Mouse (Mus musculus): ENCODE measurements around the gene Arsk. TPM values are rescaled to one million over a fixed set of nuclear protein-coding genes. Genes with fewer than 3 reads are reported as not detected.
A peak's percentile ranks its signal among the peaks of the same experiment; 100 is the strongest.

The Arsk gene
- total RNA-seq, 1 experiment from 2014 or later, result 20.1 TPM

DNA sequence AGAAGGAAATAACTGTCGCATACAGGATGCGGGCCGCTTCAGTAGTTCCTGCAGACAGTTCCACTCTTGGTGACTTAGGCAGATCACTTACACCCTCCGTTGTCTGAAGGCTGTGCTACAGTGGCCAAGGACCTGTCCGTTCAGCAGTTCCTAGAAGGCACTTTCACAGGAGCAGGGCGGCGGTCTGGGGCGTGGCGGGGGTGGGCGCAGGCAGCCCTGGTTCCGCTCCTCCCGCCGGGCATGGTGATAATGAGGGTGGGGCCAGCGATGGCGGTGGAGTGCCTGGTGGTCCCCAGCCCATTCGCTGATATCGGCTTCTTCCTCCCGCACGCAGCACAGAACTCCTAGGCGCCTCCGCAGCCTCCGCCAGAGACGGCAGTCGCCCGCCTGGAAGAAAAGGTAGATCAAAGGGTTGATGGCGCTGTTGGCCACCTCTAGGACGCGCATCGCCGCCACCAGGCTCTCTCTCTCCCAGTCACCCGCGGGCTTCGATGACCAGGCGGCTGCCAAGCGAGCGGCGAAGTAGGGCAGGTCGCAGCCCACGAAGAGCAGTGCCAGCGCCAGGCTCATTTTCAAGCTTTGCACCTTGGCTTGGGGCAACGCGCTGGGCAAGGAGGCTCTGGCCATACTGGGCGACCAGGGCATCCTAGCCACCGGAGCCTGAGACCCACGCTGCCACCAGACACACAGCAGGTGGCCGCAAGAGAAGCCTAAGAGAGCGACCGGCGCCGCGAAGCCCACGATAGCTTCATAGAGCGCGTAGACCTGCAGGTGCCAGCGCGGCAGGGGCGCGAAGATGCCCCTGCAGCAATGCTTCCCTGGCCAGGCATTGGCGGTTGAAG, 42.8 kb downstream of the Arsk start:
- peak; percentile 47; the same call in 1 of the 2 replicates for ATAC-seq (ENCODE audit: extremely low read depth, insufficient number of reproducible peaks, low FRiP score, poor library complexity, severe bottlenecking)

DNA sequence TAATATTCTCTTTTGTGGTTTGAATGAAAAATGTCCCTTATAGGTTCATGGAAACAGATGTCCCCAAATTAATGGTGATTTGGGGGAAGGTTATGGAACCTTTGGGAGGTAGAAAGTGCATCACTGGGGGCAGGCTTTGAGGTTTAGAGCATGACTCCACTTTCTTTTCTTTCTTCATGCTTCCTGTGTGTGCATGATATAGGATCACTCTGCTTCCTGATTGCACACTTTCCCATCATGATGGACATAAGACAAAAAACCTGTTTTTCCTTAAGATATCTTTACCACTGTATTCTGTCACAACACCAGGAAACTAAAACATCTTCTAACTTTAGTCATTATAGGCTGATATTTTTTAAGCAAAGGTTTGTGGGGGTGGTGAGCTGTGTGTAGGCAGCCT, 53.5 kb downstream of the Arsk start:
- no peak for ATAC-seq (ENCODE audit: extremely low read depth, insufficient number of reproducible peaks, low FRiP score, poor library complexity, severe bottlenecking)

DNA sequence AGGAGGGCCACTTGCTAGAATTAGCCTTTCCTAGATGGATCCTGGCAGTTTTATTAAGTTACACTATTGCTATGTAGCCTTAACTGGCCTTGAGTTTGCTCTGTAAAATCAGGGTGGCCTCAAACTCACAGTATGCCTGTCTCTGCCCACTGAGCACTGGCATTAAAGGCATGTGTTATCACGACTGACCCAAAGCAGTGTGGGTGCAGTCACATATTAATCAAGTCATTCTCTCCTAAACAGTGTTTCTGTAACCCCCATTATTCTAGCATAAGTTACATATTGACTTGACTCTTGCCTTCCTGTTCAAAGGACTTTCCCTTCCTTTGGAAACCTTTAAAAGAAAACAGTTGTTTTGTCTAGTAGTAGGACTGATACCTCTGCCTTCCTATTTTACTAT, 56.0 kb downstream of the Arsk start:
- no peak for ATAC-seq (ENCODE audit: extremely low read depth, insufficient number of reproducible peaks, low FRiP score, poor library complexity, severe bottlenecking)

DNA sequence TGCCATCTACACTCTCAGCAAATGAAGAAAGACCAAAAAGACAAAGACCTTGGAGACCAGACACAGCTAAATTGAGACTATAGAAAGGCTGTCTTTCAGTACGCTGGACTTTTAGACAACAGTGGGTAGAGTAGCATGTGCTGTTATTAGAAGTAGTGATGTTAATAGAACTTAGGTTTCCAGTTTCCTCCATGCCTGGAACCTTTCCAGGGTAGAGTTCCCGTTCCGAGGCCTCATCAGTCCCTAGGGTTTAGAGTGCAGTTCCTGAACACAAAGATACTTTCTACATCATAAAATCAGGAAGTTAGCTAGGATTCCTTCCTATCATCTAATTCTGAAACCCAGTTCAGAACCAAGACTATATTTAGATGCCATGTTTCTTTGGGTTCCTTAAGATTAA, 73.9 kb downstream of the Arsk start:
- ATAC-seq (ENCODE audit: extremely low read depth, insufficient number of reproducible peaks, low FRiP score, poor library complexity, severe bottlenecking), result no peak

DNA sequence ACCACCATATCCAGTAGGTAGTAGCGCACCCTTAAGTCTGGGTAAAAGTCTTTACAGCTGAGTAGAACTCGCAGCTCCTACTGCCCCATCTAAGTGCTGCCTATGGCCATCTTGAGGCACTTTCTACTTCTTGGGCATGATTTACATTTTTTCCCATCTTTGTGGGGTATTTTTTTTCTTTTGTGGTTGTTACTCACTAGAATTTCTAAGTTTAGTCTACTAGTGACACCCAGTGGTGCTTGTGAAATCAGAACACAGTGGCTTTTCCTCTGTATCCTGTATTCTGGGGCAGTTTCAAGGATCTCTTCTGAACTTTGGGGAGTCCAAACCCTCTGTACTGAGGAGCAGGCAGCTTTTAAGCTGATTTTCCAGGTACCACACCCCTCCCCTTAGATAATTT, 76.7 kb downstream of the Arsk start:
- ATAC-seq (ENCODE audit: extremely low read depth, insufficient number of reproducible peaks, low FRiP score, poor library complexity, severe bottlenecking), result no peak

DNA sequence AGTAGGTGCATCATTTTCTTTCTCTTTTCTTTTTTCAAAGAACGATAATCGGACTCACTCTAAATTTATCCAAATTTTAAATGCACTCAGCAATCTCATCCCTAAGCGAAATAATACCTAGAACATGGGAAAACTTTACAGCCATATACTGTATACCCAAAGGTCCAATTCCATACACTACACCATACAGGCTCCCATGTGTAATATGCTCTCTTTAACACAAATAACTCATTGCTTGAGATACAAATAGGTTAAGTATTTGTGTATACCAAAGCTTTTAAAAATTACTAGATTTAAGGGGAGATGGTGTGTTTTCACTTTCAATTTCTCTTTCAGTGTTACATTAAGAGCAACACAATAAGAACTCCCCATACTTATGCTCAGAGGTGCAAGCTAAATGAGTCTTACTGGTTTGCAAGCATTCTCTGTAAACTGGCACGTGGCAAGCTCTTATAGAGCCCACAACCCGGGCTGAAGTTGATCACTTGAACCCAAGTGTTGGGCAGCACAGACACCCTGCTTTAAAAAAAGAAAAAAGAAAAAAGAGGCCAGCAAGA, 79.5 kb downstream of the Arsk start:
- no peak for ATAC-seq (ENCODE audit: extremely low read depth, insufficient number of reproducible peaks, low FRiP score, poor library complexity, severe bottlenecking)

DNA sequence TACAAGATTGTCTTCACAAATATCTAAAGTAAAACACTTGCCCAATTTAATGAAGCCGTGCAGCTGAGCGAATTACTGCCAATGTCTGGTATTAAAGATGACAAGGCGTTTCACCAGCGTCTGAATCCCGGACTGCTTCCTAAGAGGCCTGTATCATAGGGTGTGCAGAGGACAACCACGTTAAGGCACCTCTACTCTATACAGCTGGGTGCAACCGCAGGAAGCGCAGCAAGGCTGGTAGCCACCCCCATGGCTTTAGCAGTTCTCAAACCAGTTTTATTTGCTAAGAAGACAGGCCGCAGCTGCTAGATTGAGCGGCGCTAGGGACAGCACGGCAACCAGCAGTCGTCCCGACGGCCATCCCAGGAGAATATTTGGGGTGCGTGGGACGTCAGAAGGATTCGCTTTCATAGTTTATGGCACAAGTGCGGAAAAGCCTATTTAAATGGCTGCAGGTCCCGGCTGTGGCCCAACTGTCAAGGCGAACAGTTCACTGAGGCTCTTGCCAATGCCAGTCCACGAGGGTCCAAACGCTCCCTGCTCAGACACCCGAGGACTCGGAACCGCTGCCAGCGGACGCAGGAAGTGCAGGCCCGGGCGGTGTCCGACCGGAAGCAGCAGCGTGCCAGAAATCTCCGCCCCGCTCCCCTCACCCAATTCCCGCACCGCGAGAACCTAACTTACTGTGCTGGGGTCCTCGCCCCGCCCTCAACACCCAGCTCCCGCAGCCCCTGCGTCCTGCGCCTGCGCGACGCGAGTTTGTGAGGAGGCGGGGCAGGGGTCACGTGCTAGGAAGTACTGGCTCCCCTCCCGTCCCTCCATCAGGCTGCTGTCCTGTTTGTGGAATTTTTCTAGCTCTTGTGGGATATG, 80.3 kb downstream of the Arsk start, which contains the start of gene Rfesd:
Gene Rfesd, minus strand, starts transcription at position 746 of the 870 bp plus-strand sequence.
- ATAC-seq (ENCODE audit: extremely low read depth, insufficient number of reproducible peaks, low FRiP score, poor library complexity, severe bottlenecking), result peak; percentile 94

DNA sequence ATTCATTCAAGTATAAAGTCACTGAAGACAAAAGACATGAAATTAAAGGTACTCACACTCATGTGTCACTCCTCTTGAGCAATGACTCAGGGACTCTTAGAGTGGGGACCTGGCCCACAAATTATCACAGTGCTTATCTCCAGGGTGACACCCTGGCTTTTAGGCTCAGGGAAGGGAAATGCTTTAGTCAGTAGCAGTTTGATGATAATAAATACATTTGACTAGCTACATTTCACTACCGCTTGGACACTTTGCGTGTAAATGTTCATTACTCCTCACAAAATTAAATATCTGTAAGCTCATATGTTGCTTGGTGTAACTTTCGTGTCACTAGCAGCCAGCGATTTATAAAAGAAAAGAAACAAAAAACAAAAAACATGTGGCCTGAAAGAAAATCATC, 81.0 kb downstream of the Arsk start:
- no peak for ATAC-seq (ENCODE audit: extremely low read depth, insufficient number of reproducible peaks, low FRiP score, poor library complexity, severe bottlenecking)

DNA sequence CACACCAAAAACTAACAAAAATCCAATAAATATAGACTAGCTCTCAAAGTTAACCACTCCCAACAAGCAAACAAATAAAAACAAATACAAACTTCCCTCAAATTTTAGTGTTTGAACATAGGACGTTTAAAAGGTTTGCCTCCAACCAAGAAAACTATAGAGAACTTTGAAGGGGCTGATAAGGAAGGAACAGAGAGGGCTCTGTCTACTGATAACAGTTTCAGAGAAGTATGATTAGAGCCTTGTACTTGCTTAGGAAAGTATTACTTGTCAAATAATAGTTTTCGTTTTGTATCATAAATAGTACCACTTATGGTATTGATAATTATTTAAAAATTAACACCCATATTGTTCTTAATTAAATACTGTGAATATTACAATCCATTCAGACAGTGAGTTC, 83.9 kb downstream of the Arsk start:
- no peak for ATAC-seq (ENCODE audit: extremely low read depth, insufficient number of reproducible peaks, low FRiP score, poor library complexity, severe bottlenecking)

Other genes starting within 250 kb of the Arsk start
- 0.23 TPM in 1 of 2 replicates, not detected in the other for gene Rhobtb3, start 154.7 kb downstream of the Arsk start, total RNA-seq (2017)
- gene Spata9, start 131.5 kb downstream of the Arsk start, total RNA-seq (2017), result not detected in 2 replicates
- 8.8 and 14.3 TPM in 2 replicates for gene Rfesd, start 79.9 kb downstream of the Arsk start, total RNA-seq (2017)
- gene Gpr150, start 41.7 kb downstream of the Arsk start, total RNA-seq (2017), result not detected in 2 replicates
- gene Ttc37, start 74 bp upstream of the Arsk start, total RNA-seq (2017), result 25.3 and 27.6 TPM in 2 replicates
- gene Fam81b, start 206.4 kb upstream of the Arsk start, total RNA-seq (2017), result not detected in 2 replicates

Data from neutrophil, adult 5-6 weeks (primary cell).